Mouse (Mus musculus): Measurements from ENCODE around the gene Tada2b. TPM values are rescaled to one million over a fixed set of nuclear protein-coding genes. Genes with fewer than 3 reads are reported as not detected.

The Tada2b gene
- 13.2 TPM for polyA plus RNA-seq (2014; fragmentation: Illumina TruSeq; extraction: RNeasy Lipid Tissue Mini Kit (QIAGEN cat#74804); ENCODE audit: low replicate concordance)

DNA sequence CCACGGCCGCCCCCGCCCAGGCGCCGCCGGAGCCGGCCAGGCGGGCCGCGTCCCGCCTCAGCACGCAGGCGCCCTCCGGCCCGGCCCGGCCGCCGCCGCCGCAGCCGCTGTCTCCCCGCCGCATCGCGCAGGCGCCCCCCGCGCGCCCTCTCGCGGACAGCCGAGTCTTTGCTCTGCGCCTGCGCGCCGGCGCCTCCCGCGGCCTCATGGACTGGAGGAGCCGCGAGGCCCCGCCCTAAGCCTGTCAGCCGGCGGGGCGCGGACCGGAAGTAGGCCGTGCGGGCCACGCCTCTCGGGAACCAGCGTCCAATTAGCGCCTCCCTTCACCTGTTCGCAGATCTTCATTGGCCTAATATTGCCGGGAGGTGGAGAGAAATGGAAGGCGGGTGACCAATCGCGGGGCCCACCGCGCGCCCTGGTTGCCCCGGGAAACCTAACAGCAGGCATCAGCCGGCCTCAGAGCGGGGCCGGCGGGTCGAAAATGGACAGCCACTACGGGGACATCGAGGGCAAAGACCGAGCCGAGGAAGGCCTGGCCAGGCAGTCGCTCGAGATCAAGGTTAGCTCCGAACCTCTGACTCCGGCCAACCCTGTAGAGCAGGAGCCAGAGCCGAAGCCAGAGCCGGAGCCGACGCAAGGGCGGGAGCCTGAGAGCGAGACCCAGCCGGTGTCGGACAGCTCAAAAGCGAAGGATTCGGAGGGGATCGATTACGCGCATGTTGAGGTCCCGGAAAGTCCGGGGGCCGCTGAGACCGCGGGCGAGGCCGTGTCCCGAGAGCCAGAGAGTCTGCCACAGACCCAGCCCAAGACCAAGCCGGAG, at the start of gene Tada2b, which contains the start of gene Ccdc96:
TSS of gene Tada2b (minus strand) at position 115 of the 820 bp plus-strand sequence.
TSS of gene Ccdc96 (plus strand) at position 418 of the 820 bp plus-strand sequence.

DNA sequence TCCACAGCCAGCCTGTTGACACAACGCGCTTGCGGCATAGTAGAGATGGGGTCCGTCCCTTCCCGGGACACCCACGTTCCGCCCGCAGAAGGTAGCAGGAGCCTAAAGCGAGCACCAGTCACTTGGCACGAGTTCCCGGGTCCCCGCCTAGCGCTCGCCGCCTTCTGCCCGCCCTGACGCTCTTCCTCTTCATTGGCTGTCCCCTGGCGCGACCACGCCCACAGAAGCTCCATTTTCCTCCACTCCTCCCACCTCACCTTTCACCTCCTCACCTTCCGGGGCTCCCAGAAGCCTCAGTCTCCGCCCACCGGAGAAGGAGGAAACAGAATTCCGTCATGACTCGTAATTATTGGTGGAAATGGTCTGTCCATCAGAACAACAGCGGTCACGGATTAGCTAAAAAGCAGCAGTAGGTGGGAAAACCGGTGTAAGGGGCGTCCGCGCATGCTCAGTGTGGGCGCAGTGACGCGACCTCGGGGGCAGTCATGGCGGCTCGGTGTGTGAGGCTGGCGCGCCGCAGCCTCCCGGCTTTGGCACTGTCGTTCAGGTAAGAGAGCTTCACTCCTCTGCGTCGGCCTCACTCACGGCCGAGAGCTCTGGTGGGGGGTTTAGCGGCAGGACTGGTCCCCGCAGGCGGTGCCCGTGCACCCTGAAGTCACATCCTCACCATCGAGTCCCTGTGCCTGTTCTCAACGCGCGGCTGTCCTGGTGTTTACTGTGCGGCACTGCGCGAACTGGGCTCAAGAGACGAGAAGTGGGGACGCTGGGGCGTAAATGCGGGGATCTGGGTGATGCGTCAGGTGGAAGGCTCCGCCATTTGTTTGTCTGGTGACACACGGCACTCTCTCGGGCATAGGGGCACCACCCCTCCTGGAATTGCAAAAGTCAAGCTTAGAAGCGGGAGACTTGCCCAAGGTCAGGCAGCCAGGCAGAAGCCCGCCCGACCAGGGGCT, 19.1 kb downstream of the Tada2b start, which contains the start of gene Grpel1:
TSS of gene Grpel1 (plus strand) at position 290 of the 953 bp plus-strand sequence.

Other genes with a start within 250 kb of the Tada2b start
- 0.30 TPM for gene Sorcs2, start 86.1 kb downstream of the Tada2b start, polyA plus RNA-seq (2014; fragmentation: Illumina TruSeq; extraction: RNeasy Lipid Tissue Mini Kit (QIAGEN cat#74804); ENCODE audit: low replicate concordance)
- 10.0 TPM for gene Grpel1, start 19.3 kb downstream of the Tada2b start, polyA plus RNA-seq (2014; fragmentation: Illumina TruSeq; extraction: RNeasy Lipid Tissue Mini Kit (QIAGEN cat#74804); ENCODE audit: low replicate concordance)
- gene Ccdc96, start 303 bp upstream of the Tada2b start, polyA plus RNA-seq (2014; fragmentation: Illumina TruSeq; extraction: RNeasy Lipid Tissue Mini Kit (QIAGEN cat#74804); ENCODE audit: low replicate concordance) = not detected
- 24.1 TPM for gene Tbc1d14, start 109.0 kb upstream of the Tada2b start, polyA plus RNA-seq (2014; fragmentation: Illumina TruSeq; extraction: RNeasy Lipid Tissue Mini Kit (QIAGEN cat#74804); ENCODE audit: low replicate concordance)
- gene D5Ertd579e, start 211.7 kb upstream of the Tada2b start, polyA plus RNA-seq (2014; fragmentation: Illumina TruSeq; extraction: RNeasy Lipid Tissue Mini Kit (QIAGEN cat#74804); ENCODE audit: low replicate concordance) = 122 TPM